14 mouse cellular contexts compared by ENCODE assay signal in genomic region chr2:18202923-18203322, GRCm38 (mm10).
A peak's percentile ranks its signal among the peaks of the same experiment; 100 is the strongest.
DNase-seq lines count a peak whose midpoint lies in the region; ATAC-seq and TF ChIP-seq lines count a peak whose summit lies in the region.
"Had no signal": no experiment of that assay in that cellular context is flagged by ENCODE, and none has a peak within 500 bp of the region (broad histone marks: within the 10 kb centered on the region; RNA-seq: fewer than 3 reads in every experiment).

No protein-coding gene starts in this region.

- no peak overlapping the region for H3K9ac ChIP-seq in intestine, postnatal 0 days (ENCODE audit: low read depth, low read length)
- no peak overlapping the region for H3K9ac ChIP-seq in intestine, embryonic 15.5 days
- H3K9ac ChIP-seq in midbrain, postnatal 0 days (replicated peaks; ENCODE audit: low read length, poor library complexity, severe bottlenecking), result no peak overlapping the region
- no peak overlapping the region for H3K9ac ChIP-seq in midbrain, embryonic 15.5 days
- no peak overlapping the region for H3K9ac ChIP-seq in forebrain, embryonic 15.5 days (replicated peaks)
- H3K9ac ChIP-seq: neural tube, embryonic 12.5 days had no signal

- no peaks in the 10 kb centered on the region for H3K9me3 ChIP-seq in intestine, postnatal 0 days (ENCODE audit: control insufficient read depth)
- no peaks in the 10 kb centered on the region for H3K9me3 ChIP-seq in intestine, embryonic 15.5 days
- H3K9me3 ChIP-seq in midbrain, postnatal 0 days (ENCODE audit: low read length), result no peaks in the 10 kb centered on the region
- H3K9me3 ChIP-seq in midbrain, embryonic 15.5 days, result no peaks in the 10 kb centered on the region
- no peaks in the 10 kb centered on the region for H3K9me3 ChIP-seq in forebrain, embryonic 15.5 days
- H3K9me3 ChIP-seq: megakaryocyte, embryonic 14.5 days; neural tube, embryonic 12.5 days had no signal

- peaks cover 43% of the 10 kb centered on the region for H3K36me3 ChIP-seq in intestine, postnatal 0 days (ENCODE audit: control insufficient read depth, insufficient read depth)
- peaks cover 15% of the 10 kb centered on the region; the same call in 1 of the 2 replicates for H3K36me3 ChIP-seq in intestine, embryonic 15.5 days
- peaks cover 9% of the 10 kb centered on the region; the same call in 1 of the 2 replicates for H3K36me3 ChIP-seq in midbrain, postnatal 0 days (ENCODE audit: insufficient read depth, low read length)
- H3K36me3 ChIP-seq in midbrain, embryonic 15.5 days (replicated peaks), result peaks cover 4% of the 10 kb centered on the region; the same call in 1 of the 2 replicates
- H3K36me3 ChIP-seq in forebrain, embryonic 15.5 days, result peaks cover 38% of the 10 kb centered on the region

- no peak overlapping the region for H3K27ac ChIP-seq in intestine, postnatal 0 days (ENCODE audit: low read depth, low read length)
- H3K27ac ChIP-seq in intestine, embryonic 15.5 days, result no peak overlapping the region
- no peak overlapping the region for H3K27ac ChIP-seq in midbrain, postnatal 0 days (ENCODE audit: low read depth, low read length)
- H3K27ac ChIP-seq in midbrain, embryonic 15.5 days, result no peak overlapping the region
- H3K27ac ChIP-seq in forebrain, embryonic 15.5 days (replicated peaks), result no peak overlapping the region
- H3K27ac ChIP-seq: left cerebral cortex, adult 2 months; neural tube, embryonic 12.5 days had no signal

- POLR2A ChIA-PET in Patski (lab: Charles Lee), result no interaction called here

- no peak for DNase-seq in midbrain, postnatal 0 days (ENCODE audit: low spot score)
- no peak for DNase-seq in Patski (ENCODE audit: low read depth, low spot score)
- DNase-seq in right cerebral cortex, postnatal 14 days, result no peak
- DNase-seq: heart, adult 11 months; kidney, adult 11 months; lung, adult 2 months; thymus, postnatal 14 days had no signal

- no peak overlapping the region for H3K4me3 ChIP-seq in intestine, postnatal 0 days (ENCODE audit: low read depth, low read length)
- H3K4me3 ChIP-seq in intestine, embryonic 15.5 days (replicated peaks), result no peak overlapping the region
- no peak overlapping the region for H3K4me3 ChIP-seq in midbrain, postnatal 0 days (ENCODE audit: low read depth, low read length)
- no peak overlapping the region for H3K4me3 ChIP-seq in midbrain, embryonic 15.5 days
- no peak overlapping the region for H3K4me3 ChIP-seq in forebrain, embryonic 15.5 days
- H3K4me3 ChIP-seq: left cerebral cortex, adult 2 months; megakaryocyte, embryonic 14.5 days; neural tube, embryonic 12.5 days had no signal

- WGBS in intestine, postnatal 0 days, result 96% methylated on average over 4 of the region's 4 CpGs
- WGBS in intestine, embryonic 15.5 days, result 95% methylated on average over 4 of the region's 4 CpGs
- over 99% methylated on average over 4 of the region's 4 CpGs for WGBS in midbrain, postnatal 0 days
- 95% methylated on average over 4 of the region's 4 CpGs for WGBS in midbrain, embryonic 15.5 days
- 93% methylated on average over 4 of the region's 4 CpGs for WGBS in forebrain, embryonic 15.5 days

- peak; percentile 38 for TF ChIP-seq CTCF in intestine, postnatal 0 days (IDR thresholded peaks at IDR 0.05; ENCODE audit: low read depth)
- TF ChIP-seq CTCF in midbrain, postnatal 0 days (IDR thresholded peaks at IDR 0.05), result peak; percentile 46
- TF ChIP-seq CTCF in Patski (IDR thresholded peaks at IDR 0.05), result peak; percentile 43

- CTCF ChIA-PET in Patski (lab: Charles Lee), result interaction anchor here (1.6 to 2.8 kb wide), 3 partner anchors 11 to 21 kb away, joined by 3 to 11 read pairs (median 4); no protein-coding TSS in a partner anchor

- ATAC-seq in intestine, postnatal 0 days, result no peak
- no peak for ATAC-seq in intestine, embryonic 15.5 days
- no peak for ATAC-seq in midbrain, postnatal 0 days (ENCODE audit: low FRiP score)
- no peak for ATAC-seq in midbrain, embryonic 15.5 days (replicated peaks)
- no peak for ATAC-seq in Patski
- ATAC-seq in forebrain, embryonic 15.5 days (replicated peaks), result no peak

- no peaks in the 10 kb centered on the region for H3K4me1 ChIP-seq in intestine, postnatal 0 days (replicated peaks; ENCODE audit: control insufficient read depth, insufficient read depth, low read length)
- H3K4me1 ChIP-seq in intestine, embryonic 15.5 days (replicated peaks), result no peaks in the 10 kb centered on the region
- H3K4me1 ChIP-seq in midbrain, postnatal 0 days (ENCODE audit: insufficient read depth, low read length), result no peaks in the 10 kb centered on the region
- no peaks in the 10 kb centered on the region for H3K4me1 ChIP-seq in midbrain, embryonic 15.5 days
- H3K4me1 ChIP-seq in forebrain, embryonic 15.5 days, result peaks cover 5% of the 10 kb centered on the region
- H3K4me1 ChIP-seq: megakaryocyte, embryonic 14.5 days; neural tube, embryonic 12.5 days had no signal

- in situ Hi-C loops in Patski (cut with MboI; ENCODE audit: low pct_unique_long_range_greater_than_20kb), result loop anchor here (5.0 to 25.0 kb wide), 2 partner anchors 176 to 566 kb away; no protein-coding TSS in a partner anchor

- H3K27me3 ChIP-seq in intestine, postnatal 0 days (replicated peaks; ENCODE audit: control insufficient read depth, insufficient read depth, low read length), result no peaks in the 10 kb centered on the region
- H3K27me3 ChIP-seq in intestine, embryonic 15.5 days (replicated peaks), result no peaks in the 10 kb centered on the region
- no peaks in the 10 kb centered on the region for H3K27me3 ChIP-seq in midbrain, postnatal 0 days (ENCODE audit: insufficient read depth, low read length)
- no peaks in the 10 kb centered on the region for H3K27me3 ChIP-seq in midbrain, embryonic 15.5 days (replicated peaks)
- H3K27me3 ChIP-seq in Patski, result no peaks in the 10 kb centered on the region
- H3K27me3 ChIP-seq in forebrain, embryonic 15.5 days, result no peaks in the 10 kb centered on the region
- H3K27me3 ChIP-seq: megakaryocyte, embryonic 14.5 days; neural tube, embryonic 12.5 days had no signal

- no peak overlapping the region for H3K4me2 ChIP-seq in intestine, postnatal 0 days (replicated peaks; ENCODE audit: low read depth)
- no peak overlapping the region for H3K4me2 ChIP-seq in intestine, embryonic 15.5 days (replicated peaks)
- H3K4me2 ChIP-seq in midbrain, postnatal 0 days (ENCODE audit: low read depth, low read length, poor library complexity, severe bottlenecking), result no peak overlapping the region
- no peak overlapping the region for H3K4me2 ChIP-seq in midbrain, embryonic 15.5 days
- H3K4me2 ChIP-seq in forebrain, embryonic 15.5 days (replicated peaks), result no peak overlapping the region
- H3K4me2 ChIP-seq: neural tube, embryonic 12.5 days had no signal
